Mouse (Mus musculus) liver, embryonic 15.5 days (tissue): ENCODE results near the gene Exoc3l. TPM values are rescaled to one million over a fixed set of nuclear protein-coding genes. Genes with fewer than 3 reads are reported as not detected.

ENCODE experiments used
- ATAC-seq: fragments of 200-750 bp; cut with Nextera tagmentation; 2 replicates; pipeline ENCODE4 v1.8.0; 2017; ENCODE audit warnings: moderate number of reproducible peaks, mild to moderate bottlenecking, moderate library complexity; ENCODE audit not compliant: insufficient read depth
- H3K27ac ChIP-seq: fragments of 300-500 bp; sonication (generic); replicated peaks from 2 replicates; pipeline ENCODE4 v1.5.1; 2015; ENCODE audit warnings: mild to moderate bottlenecking, inconsistent platforms
- H3K27me3 ChIP-seq: fragments of 300-500 bp; sonication (generic); 2 replicates; pipeline ENCODE4 v1.6.1; 2015; ENCODE audit warnings: mild to moderate bottlenecking, inconsistent platforms
- H3K36me3 ChIP-seq: fragments of 300-500 bp; sonication (generic); replicated peaks from 2 replicates; pipeline ENCODE4 v1.6.1; 2015; ENCODE audit warnings: moderate library complexity, mild to moderate bottlenecking, inconsistent platforms
- H3K4me1 ChIP-seq: fragments of 300-500 bp; sonication (generic); replicated peaks from 2 replicates; pipeline ENCODE4 v1.6.1; 2015; ENCODE audit warnings: inconsistent platforms
- H3K4me2 ChIP-seq: fragments of 300-500 bp; sonication (generic); 2 replicates; pipeline ENCODE4 v1.6.1; 2015; ENCODE audit warnings: moderate library complexity, mild to moderate bottlenecking, inconsistent platforms
- H3K4me3 ChIP-seq: fragments of 300-500 bp; sonication (generic); replicated peaks from 2 replicates; pipeline ENCODE4 v1.5.1; 2015; ENCODE audit warnings: mild to moderate bottlenecking, inconsistent platforms
- H3K9ac ChIP-seq: fragments of 300-500 bp; sonication (generic); 2 replicates; pipeline ENCODE4 v1.6.1; 2015; ENCODE audit warnings: moderate library complexity, mild to moderate bottlenecking, inconsistent platforms
- H3K9me3 ChIP-seq: fragments of 300-500 bp; sonication (generic); replicated peaks from 2 replicates; pipeline ENCODE4 v1.6.1; 2016; ENCODE audit warnings: inconsistent platforms
- WGBS: fragments of 180-500 bp; shearing (Covaris S2); methylation state at CpG from one replicate; pipeline ENCODE4 v1.1.7; 2015; ENCODE audit warnings: mixed read lengths; ENCODE audit not compliant: insufficient replicate concordance; 5-methylcytosine and 5-hydroxymethylcytosine counted together
- polyA plus RNA-seq: library from polyadenylated mRNA; unstranded; fragments of >200 nt; fragmentation: Nextera tagmentation; extraction: Ambion mirVana; gene quantifications from 2 replicates; pipeline ENCODE4 v1.2.1, GENCODE M21; 2015

The Exoc3l gene
- polyA plus RNA-seq, 1 experiment from 2014 or later = 6.0 TPM

- H3K4me1 ChIP-seq = peaks cover 67% of the 10 kb centered on the region
- 8% methylated on average over 10 of the region's 10 CpGs for WGBS
- ATAC-seq = no peak
Measured at GRCm38 (mm10) chr8:105265128-105265527, 30.8 kb downstream of the Exoc3l start.

DNA sequence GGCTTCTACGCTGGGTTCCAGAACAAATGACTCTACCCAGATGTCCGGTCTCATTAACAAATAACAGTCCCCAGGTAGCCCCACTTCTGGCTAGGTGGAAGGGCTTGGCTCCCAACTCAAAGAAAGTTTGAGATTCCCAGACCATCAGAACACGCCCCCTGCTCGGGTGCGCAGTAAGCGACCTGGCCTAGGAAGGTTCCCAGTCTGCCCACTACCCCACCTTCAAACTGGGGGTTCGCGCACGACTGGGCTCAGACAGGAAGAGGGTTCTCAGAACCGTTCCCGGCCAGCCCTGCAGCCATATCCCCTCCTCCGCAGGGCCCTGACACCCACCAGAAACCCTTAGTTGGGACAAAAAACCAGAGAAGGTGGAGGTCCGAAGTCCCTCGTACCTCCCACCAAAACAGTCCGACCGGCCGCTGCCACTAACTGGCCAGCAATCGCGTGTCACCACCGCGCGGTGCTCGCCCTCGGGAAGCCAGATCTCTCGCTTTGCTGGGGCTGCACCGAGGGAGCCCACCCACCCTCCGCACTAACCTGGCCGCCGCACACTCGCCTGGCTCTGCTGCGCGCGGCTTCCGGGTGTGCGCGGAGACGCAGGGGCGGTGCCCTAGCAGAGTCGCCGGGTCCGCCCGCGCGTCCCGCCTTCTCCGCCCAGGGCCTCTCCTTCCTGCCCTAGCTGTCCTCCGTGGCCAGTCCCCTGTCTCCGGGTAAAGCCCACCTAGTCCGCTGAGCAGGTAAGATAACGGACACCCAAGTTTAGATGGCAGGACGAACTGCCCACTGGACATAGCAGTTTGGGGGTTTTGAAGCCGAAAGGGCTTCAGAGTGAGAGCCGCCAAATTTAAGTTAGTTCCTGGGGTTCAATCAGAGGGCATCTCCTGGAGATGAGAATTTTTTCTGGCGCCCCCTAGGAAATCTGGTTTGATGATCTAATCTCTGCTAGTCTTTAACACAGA, 31.6 kb downstream of the Exoc3l start, which contains the start of the genes Tradd and Fbxl8:
Tradd (minus strand) TSS at position 586 of the 959 bp plus-strand sequence.
Fbxl8 (plus strand) TSS at position 625 of the 959 bp plus-strand sequence.
- Histone ChIP-seq H3K4me3 (peak within 1 kb of the TSS; percentile 74), H3K9me3 (no peaks in the 10 kb centered on the region), H3K36me3 (no peaks in the 10 kb centered on the region), H3K27me3 (peaks cover 93% of the 10 kb centered on the region), H3K9ac (peak within 1 kb of the TSS; percentile 80), H3K4me2 (peak within 1 kb of the TSS; percentile 97), H3K4me1 (peaks cover 67% of the 10 kb centered on the region), H3K27ac (peak within 1 kb of the TSS; percentile 31; the same call in 1 of the 2 replicates)
- ATAC-seq = peak; percentile 81
- WGBS = 1% methylated on average over 54 of the region's 54 CpGs

More at GRCm38 (mm10) chr8:105265128-105265527, 30.8 kb downstream of the Exoc3l start:
- Histone ChIP-seq H3K36me3 (no peaks in the 10 kb centered on the region), H3K4me2 (peak overlapping the region; percentile 97), H3K9ac (peak overlapping the region; percentile 80; the same call in 1 of the 2 replicates), H3K9me3 (no peaks in the 10 kb centered on the region), H3K4me3 (peak overlapping the region; percentile 74), H3K27ac (no peak overlapping the region), H3K27me3 (peaks cover 93% of the 10 kb centered on the region)

DNA sequence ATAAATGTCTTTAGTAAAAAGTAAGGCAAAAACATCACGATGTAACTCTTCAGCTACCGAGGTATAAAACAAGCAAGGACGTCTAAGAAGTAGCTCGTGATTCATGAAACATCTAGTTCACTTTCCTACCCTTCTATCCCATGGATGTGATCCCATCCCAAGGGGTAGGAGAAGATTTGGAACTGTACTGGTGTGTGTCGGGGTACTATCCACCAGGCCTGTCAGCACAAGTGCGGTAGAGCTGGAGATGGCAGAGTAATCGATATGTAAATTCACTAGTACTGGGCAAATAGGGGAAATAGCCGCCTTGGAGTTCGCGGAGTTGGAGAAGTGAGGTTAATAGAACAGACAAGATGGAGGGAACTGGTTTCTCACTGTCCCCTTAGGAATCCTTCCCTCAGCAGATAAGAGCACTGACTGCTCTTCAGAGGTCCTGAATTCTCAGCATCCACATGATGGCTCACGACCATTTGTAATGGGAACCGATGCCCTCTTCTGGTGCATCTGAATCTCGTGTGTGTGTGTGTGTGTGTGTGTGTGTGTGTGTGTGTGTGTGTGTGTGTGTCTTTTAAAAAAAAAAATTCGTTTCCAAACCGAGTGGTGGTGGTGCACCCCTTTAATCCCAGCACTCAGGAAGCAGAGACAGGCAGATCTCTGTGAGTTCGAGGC, 32.5 kb downstream of the Exoc3l start:
- Histone ChIP-seq H3K27ac (no peak overlapping the region), H3K4me1 (peaks cover 66% of the 10 kb centered on the region), H3K4me2 (peak overlapping the region; percentile 97), H3K27me3 (peaks cover 93% of the 10 kb centered on the region), H3K36me3 (no peaks in the 10 kb centered on the region), H3K4me3 (peak overlapping the region; percentile 74), H3K9me3 (no peaks in the 10 kb centered on the region), H3K9ac (peak overlapping the region; percentile 80; the same call in 1 of the 2 replicates)
- ATAC-seq = no peak
- 40% methylated on average over 16 of the region's 16 CpGs for WGBS

- H3K36me3 ChIP-seq = no peaks in the 10 kb centered on the region
- H3K27me3 ChIP-seq = peaks cover 91% of the 10 kb centered on the region
- H3K4me1 ChIP-seq = peaks cover 63% of the 10 kb centered on the region
- H3K27ac ChIP-seq = no peak overlapping the region
- no peak overlapping the region for H3K4me3 ChIP-seq
- no peak for ATAC-seq
- no peaks in the 10 kb centered on the region for H3K9me3 ChIP-seq
- no peak overlapping the region for H3K4me2 ChIP-seq
- H3K9ac ChIP-seq = no peak overlapping the region
- 57% methylated on average over 12 of the region's 12 CpGs for WGBS
Measured at GRCm38 (mm10) chr8:105261326-105261980, 34.4 kb downstream of the Exoc3l start.

- H3K4me2 ChIP-seq = 0 out of 2 replicates have a peak overlapping the region, but pooled peaks have one; percentile 78
- no peaks in the 10 kb centered on the region for H3K9me3 ChIP-seq
- H3K9ac ChIP-seq = no peak overlapping the region
- 69% methylated on average over 7 of the region's 7 CpGs for WGBS
- no peak overlapping the region for H3K4me3 ChIP-seq
- no peaks in the 10 kb centered on the region for H3K36me3 ChIP-seq
- H3K4me1 ChIP-seq = peaks cover 71% of the 10 kb centered on the region
- ATAC-seq = no peak
- H3K27ac ChIP-seq = no peak overlapping the region
- peaks cover 90% of the 10 kb centered on the region for H3K27me3 ChIP-seq
Measured at GRCm38 (mm10) chr8:105260371-105261099, 35.4 kb downstream of the Exoc3l start.

- H3K36me3 ChIP-seq = no peaks in the 10 kb centered on the region
- peak overlapping the region; percentile 42 for H3K4me3 ChIP-seq
- H3K4me1 ChIP-seq = peaks cover 71% of the 10 kb centered on the region
- H3K9ac ChIP-seq = no peak overlapping the region; the same call in 1 of the 2 replicates
- H3K9me3 ChIP-seq = no peaks in the 10 kb centered on the region
- H3K27me3 ChIP-seq = peaks cover 89% of the 10 kb centered on the region
- no peak for ATAC-seq
- peak overlapping the region; percentile 78 for H3K4me2 ChIP-seq
- WGBS = 2% methylated on average over 30 of the region's 30 CpGs
- H3K27ac ChIP-seq = no peak overlapping the region
Measured at GRCm38 (mm10) chr8:105259721-105260320, 36.1 kb downstream of the Exoc3l start.

DNA sequence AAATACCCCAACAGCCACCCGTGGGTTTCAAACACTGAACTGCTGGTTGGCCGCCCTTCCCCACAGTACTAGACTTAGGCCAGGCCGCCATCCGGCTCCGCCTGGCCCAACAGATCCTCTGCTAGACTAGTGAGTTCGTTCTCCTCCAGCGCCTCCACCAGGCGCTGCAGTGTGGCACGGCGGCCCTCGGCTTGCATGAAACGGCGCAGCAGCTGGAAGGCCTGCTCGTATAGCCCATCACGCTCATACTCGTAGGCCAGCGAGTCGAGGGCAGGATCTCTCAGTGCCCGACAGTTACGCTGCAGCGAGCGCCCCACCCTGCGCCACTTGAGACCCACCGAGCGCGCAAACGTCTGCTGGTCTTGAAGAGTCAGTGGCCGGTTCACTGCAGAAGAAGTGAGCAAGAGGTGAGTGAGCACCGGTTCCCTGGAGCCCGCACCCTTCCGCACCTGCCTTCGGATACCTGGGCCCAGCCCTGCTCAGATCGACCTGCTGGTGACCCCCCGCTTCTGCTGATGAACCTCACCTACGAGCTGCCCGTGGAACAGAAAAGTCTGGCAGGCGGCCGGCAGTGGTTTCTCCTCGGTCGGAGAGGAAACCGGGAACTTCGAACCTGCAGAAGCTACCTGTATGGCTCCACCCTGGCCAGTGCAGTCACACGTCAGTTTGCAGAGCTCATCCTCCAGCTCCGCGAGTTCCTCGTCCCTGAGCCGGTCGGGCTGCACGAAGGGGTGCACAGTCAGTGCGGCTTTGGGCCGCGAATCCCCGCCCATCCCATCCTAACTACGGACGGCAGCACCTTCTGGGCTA, 36.8 kb downstream of the Exoc3l start:
- no peaks in the 10 kb centered on the region for H3K36me3 ChIP-seq
- no peak for ATAC-seq
- H3K4me1 ChIP-seq = peaks cover 71% of the 10 kb centered on the region
- WGBS = 17% methylated on average over 55 of the region's 55 CpGs
- H3K27ac ChIP-seq = no peak overlapping the region
- no peaks in the 10 kb centered on the region for H3K9me3 ChIP-seq
- peaks cover 85% of the 10 kb centered on the region for H3K27me3 ChIP-seq
- peak overlapping the region; percentile 42 for H3K4me3 ChIP-seq
- peak overlapping the region; percentile 78 for H3K4me2 ChIP-seq
- H3K9ac ChIP-seq = no peak overlapping the region; the same call in 1 of the 2 replicates

- no peak overlapping the region for H3K27ac ChIP-seq
- no peak for ATAC-seq
- H3K36me3 ChIP-seq = peaks cover 13% of the 10 kb centered on the region
- no peak overlapping the region for H3K9ac ChIP-seq
- H3K27me3 ChIP-seq = peaks cover 70% of the 10 kb centered on the region
- H3K9me3 ChIP-seq = no peaks in the 10 kb centered on the region
- no peak overlapping the region for H3K4me2 ChIP-seq
- H3K4me1 ChIP-seq = peaks cover 73% of the 10 kb centered on the region
- 70% methylated on average over 7 of the region's 7 CpGs for WGBS
- no peak overlapping the region for H3K4me3 ChIP-seq
Measured at GRCm38 (mm10) chr8:105257318-105258114, 38.4 kb downstream of the Exoc3l start.

GRCm38 (mm10) chr8:105254966-105255350, 40.9 kb downstream of the Exoc3l start, which contains the start of gene B3gnt9:
TSS of gene B3gnt9 (minus strand) at chr8:105255153.
- Histone ChIP-seq H3K9me3 (no peaks in the 10 kb centered on the region), H3K27ac (peak within 1 kb of the TSS; percentile 84), H3K4me2 (peak within 1 kb of the TSS; percentile 100), H3K4me3 (peak within 1 kb of the TSS; percentile 74), H3K36me3 (peaks cover 38% of the 10 kb centered on the region), H3K9ac (peak within 1 kb of the TSS; percentile 66), H3K27me3 (peaks cover 48% of the 10 kb centered on the region), H3K4me1 (peaks cover 55% of the 10 kb centered on the region)
- ATAC-seq = peak; percentile 92
- WGBS = 2% methylated on average over 14 of the region's 14 CpGs
